Mouse (Mus musculus) thymus, postnatal 25 days (tissue): Measurements from ENCODE around the gene Itga3.

ENCODE experiments used
- DNase-seq: peaks from one replicate; pipeline ENCODE4 v3.0.0; 2022

Itga3 gene

GRCm38 (mm10) chr11:95001584-95002347, 74.8 kb downstream of the Itga3 start:
- no peak for DNase-seq

GRCm38 (mm10) chr11:95001058-95001457, 75.5 kb downstream of the Itga3 start:
- peak; percentile 77 for DNase-seq

- DNase-seq, result peak; percentile 77
Measured at GRCm38 (mm10) chr11:95000548-95000947, 76.1 kb downstream of the Itga3 start.

- DNase-seq, result peak; percentile 28
Measured at GRCm38 (mm10) chr11:95000128-95000527, 76.5 kb downstream of the Itga3 start.

GRCm38 (mm10) chr11:94998041-94998531, 78.5 kb downstream of the Itga3 start:
- peak; percentile 93 for DNase-seq

GRCm38 (mm10) chr11:94997596-94997995, 79.0 kb downstream of the Itga3 start:
- no peak for DNase-seq

- no peak for DNase-seq
Measured at GRCm38 (mm10) chr11:94996984-94997383, 79.6 kb downstream of the Itga3 start.

- no peak for DNase-seq
Measured at GRCm38 (mm10) chr11:94996101-94996500, 80.5 kb downstream of the Itga3 start.

- no peak for DNase-seq
Measured at GRCm38 (mm10) chr11:94994947-94995772, 81.4 kb downstream of the Itga3 start.
